Mouse (Mus musculus): Measurements from ENCODE around the gene Ak4. TPM values are rescaled to one million over a fixed set of nuclear protein-coding genes. Genes with fewer than 3 reads are reported as not detected.
"Not testable (repeated sequence)": the region's sequence is repeated elsewhere in the genome, so short reads cannot be mapped to it uniquely, and the experiment has no call there.

Ak4 gene
- 1 to 10 TPM in 1 of 2 experiments, under 1 TPM in 1; 0.61 to 7.8 TPM for total RNA-seq (2021)
- long read RNA-seq, experiment 1, full-length matches to known transcripts = 2 of 9 reads
- long read RNA-seq, experiment 1, partial matches to known transcripts = 2 of 9 reads
- long read RNA-seq, experiment 1, other reads (novel, unspliced or antisense) = 5 of 9 reads
- long read RNA-seq, experiment 2 = 0 reads

DNA sequence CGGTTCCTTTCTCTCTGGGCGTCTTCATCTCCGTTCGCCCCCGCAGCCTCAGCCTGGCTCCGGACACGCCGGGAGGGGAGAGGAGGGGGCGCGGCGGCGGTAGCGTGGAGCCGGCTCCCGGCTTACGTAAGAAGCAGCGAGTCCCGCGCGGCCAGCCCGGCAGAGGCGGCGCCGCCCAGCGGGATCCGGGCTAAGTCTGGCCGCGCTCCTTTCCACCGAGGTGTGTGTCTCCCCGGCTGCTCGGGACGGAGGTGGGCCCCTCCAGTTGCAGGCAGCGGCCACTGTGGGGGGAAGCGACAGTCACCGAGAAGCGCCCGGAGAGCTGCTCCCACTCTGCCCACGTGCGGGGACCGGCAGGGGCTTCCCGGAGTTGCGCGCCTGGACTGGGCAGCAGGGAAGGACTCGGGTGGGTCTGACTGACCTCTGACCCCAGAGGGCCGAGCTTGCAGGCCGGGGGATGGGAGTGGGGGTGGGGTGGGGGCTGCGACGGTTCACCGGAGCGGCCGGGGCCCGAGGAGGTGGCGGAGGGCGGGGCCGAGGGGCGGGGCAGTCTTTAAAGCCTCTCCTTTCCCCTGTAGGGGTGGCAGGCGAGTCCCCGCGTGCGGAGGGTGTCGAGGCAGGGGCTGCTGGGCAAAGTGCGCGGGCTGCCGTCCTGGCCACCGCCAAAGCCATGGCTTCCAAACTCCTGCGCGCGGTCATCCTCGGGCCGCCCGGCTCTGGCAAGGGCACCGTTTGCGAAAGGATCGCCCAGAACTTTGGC lies at the start of gene Ak4:
Ak4 (plus strand) TSS at position 127 of the 760 bp plus-strand sequence.
- intact Hi-C loops (cut with DNase I) = no loop called here
- peak; percentile 70 for DNase-seq
- Histone ChIP-seq H3K4me3 (peak within 1 kb of the TSS; percentile 76), H3K27ac (peak within 1 kb of the TSS; percentile 70)
- no peak for TF ChIP-seq CTCF (IDR thresholded peaks at IDR 0.05)

GRCm38 (mm10) chr4:101369738-101370275 lies 49.3 kb upstream of the Ak4 start:
- no peak for DNase-seq
- no peak overlapping the region for H3K27ac ChIP-seq
- intact Hi-C loops (cut with DNase I) = loop anchor here (10.0 kb wide), 1 partner anchor 175 kb away; no protein-coding TSS in a partner anchor
- TF ChIP-seq CTCF (IDR thresholded peaks at IDR 0.05) = no peak
- H3K4me3 ChIP-seq = no peak overlapping the region

GRCm38 (mm10) chr4:101372283-101372682 lies 46.8 kb upstream of the Ak4 start:
- intact Hi-C loops (cut with DNase I) = no loop called here
- no peak overlapping the region for H3K4me3 ChIP-seq
- no peak for DNase-seq
- peak; percentile 37 for TF ChIP-seq CTCF (IDR thresholded peaks at IDR 0.05)
- no peak overlapping the region for H3K27ac ChIP-seq

GRCm38 (mm10) chr4:101372751-101373150 lies 46.3 kb upstream of the Ak4 start:
- H3K4me3 ChIP-seq = no peak overlapping the region
- intact Hi-C loops (cut with DNase I) = no loop called here
- no peak for TF ChIP-seq CTCF (IDR thresholded peaks at IDR 0.05)
- no peak for DNase-seq
- H3K27ac ChIP-seq = no peak overlapping the region

DNA sequence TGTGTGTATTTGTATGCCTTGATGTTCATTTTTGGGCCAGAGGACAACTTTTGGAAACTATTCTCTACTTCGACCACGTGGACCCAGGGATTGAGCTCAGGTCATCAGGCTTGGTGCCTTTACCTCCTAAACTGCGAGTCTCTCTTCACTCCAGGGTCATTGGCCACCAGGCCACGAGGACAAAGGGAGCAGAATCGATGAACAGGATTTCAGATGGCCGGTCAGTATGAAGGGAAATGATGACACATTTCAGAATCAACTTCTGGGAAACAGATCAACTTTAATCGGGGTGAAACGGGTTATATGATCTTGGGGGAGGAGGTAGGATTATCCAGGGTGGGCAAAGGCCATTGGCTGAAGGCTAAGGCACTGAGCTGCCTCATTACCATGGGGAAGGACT lies 45.0 kb upstream of the Ak4 start:
- DNase-seq = no peak
- no peak overlapping the region for H3K27ac ChIP-seq
- no peak for TF ChIP-seq CTCF (IDR thresholded peaks at IDR 0.05)
- intact Hi-C loops (cut with DNase I) = no loop called here
- no peak overlapping the region for H3K4me3 ChIP-seq

DNA sequence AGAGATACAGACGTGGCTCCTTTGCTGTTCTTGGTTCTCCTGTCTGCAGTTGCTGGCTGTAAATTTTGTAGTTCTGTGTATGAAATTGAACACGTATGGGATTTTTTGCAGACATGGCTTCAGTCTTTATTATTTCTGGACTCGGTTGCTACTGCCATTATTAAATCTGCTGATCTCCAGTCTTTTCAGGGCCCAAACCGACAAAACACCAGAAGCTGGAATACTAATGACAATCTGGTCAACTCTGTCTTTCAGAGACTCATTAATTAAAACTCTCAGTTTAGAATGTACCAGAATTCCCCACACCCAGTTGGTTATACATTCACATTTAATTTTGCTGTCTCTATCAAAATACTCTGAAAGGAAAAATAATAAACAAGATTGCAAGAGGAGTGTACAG lies 42.2 kb upstream of the Ak4 start:
- no peak overlapping the region for H3K4me3 ChIP-seq
- DNase-seq = no peak
- intact Hi-C loops (cut with DNase I) = no loop called here
- no peak for TF ChIP-seq CTCF (IDR thresholded peaks at IDR 0.05)
- no peak overlapping the region for H3K27ac ChIP-seq

DNA sequence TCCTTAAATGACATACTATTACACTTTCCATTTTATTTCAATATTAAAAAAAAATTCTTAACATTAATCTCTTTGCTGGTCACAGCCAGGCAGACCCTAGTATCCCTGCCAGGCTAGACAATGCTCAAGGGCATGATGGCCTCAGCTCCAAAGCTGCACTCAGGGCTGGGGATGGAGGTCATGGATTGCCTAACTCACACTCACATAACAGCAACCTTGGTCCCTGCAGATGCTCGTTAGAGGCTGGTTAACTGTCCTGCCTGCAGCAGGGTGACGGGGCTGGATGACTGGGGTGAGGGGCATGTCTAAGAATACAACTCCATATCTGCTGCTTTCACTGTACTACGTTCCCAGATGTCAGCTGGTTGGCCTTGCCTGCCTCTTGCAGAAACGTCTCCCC lies 40.8 kb upstream of the Ak4 start:
- no peak for DNase-seq
- intact Hi-C loops (cut with DNase I) = no loop called here
- TF ChIP-seq CTCF (IDR thresholded peaks at IDR 0.05) = no peak
- Histone ChIP-seq H3K4me3 (no peak overlapping the region), H3K27ac (no peak overlapping the region)

DNA sequence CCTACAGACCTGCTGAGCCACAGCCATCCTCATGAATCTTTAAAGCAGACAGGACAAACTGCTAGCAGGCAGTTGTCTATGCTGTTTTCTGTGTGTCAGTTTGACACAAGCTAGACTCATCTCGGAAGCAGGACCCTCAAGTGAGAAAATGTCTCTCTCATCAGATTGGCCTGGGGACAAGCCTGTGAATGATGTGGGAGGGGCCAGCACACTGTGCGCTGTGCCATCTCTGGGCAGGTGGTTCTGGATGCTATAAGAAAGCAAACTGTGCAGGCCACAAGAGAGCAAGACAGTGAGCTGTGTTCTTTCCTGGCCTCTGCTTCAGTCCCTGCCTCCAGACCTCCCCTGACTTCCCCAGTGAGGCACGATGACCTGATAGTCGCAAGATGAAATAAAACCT lies 40.3 kb upstream of the Ak4 start:
- DNase-seq = no peak
- intact Hi-C loops (cut with DNase I) = no loop called here
- no peak for TF ChIP-seq CTCF (IDR thresholded peaks at IDR 0.05)
- no peak overlapping the region for H3K27ac ChIP-seq
- H3K4me3 ChIP-seq = no peak overlapping the region

DNA sequence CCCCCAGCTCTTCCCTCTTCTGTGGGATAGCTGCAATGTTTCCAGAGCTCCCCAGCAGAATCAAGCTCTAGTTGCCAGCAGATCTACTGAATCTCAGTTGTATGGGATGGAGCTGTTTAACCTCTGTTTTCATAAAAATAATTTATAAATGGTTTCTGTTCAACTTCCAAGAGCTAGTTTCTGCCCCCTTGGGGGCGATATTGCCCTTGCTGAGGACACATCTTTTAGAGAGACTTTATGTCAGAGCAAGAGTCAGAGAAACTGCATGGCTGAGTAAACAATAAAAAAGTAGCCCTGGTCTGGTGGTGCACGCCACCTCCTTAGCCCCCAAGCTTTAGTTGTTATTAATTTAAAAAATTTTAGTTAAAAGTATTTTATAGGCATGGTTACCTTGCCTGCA lies 34.1 kb upstream of the Ak4 start:
- peak; percentile 59 for TF ChIP-seq CTCF (IDR thresholded peaks at IDR 0.05)
- DNase-seq = no peak
- no peak overlapping the region for H3K27ac ChIP-seq
- no peak overlapping the region for H3K4me3 ChIP-seq
- intact Hi-C loops (cut with DNase I) = loop anchor here (2.0 to 10.0 kb wide), 2 partner anchors 74 to 260 kb away; partner anchors contain the start of gene Leprot

GRCm38 (mm10) chr4:101388246-101388645 lies 30.8 kb upstream of the Ak4 start:
- intact Hi-C loops (cut with DNase I) = loop anchor here (10.0 kb wide), 1 partner anchor 257 kb away; the partner anchor contains the start of gene Leprot

GRCm38 (mm10) chr4:101388656-101389055 lies 30.4 kb upstream of the Ak4 start:
- H3K4me3 ChIP-seq, DNase-seq, H3K27ac ChIP-seq: not testable (repeated sequence)
- intact Hi-C loops (cut with DNase I) = loop anchor here (10.0 kb wide), 1 partner anchor 256 kb away; the partner anchor contains the start of gene Leprot

More at GRCm38 (mm10) chr4:101388246-101388645, 30.8 kb upstream of the Ak4 start:
- DNase-seq = no peak
- TF ChIP-seq CTCF (IDR thresholded peaks at IDR 0.05) = no peak
- Histone ChIP-seq H3K27ac (no peak overlapping the region), H3K4me3 (no peak overlapping the region)

- intact Hi-C loops (cut with DNase I) = no loop called here
- peak; percentile 52 for DNase-seq
- no peak overlapping the region for H3K4me3 ChIP-seq
- peak; percentile 74 for TF ChIP-seq CTCF (IDR thresholded peaks at IDR 0.05)
- no peak overlapping the region for H3K27ac ChIP-seq
Observed at GRCm38 (mm10) chr4:101392229-101392628, 26.8 kb upstream of the Ak4 start.

GRCm38 (mm10) chr4:101393292-101393711 lies 25.8 kb upstream of the Ak4 start:
- intact Hi-C loops (cut with DNase I) = no loop called here
- H3K4me3 ChIP-seq = no peak overlapping the region
- no peak overlapping the region for H3K27ac ChIP-seq
- TF ChIP-seq CTCF (IDR thresholded peaks at IDR 0.05) = no peak
- no peak for DNase-seq
